Mouse (Mus musculus): ENCODE data around the gene Irs1.

Gene Irs1

DNA sequence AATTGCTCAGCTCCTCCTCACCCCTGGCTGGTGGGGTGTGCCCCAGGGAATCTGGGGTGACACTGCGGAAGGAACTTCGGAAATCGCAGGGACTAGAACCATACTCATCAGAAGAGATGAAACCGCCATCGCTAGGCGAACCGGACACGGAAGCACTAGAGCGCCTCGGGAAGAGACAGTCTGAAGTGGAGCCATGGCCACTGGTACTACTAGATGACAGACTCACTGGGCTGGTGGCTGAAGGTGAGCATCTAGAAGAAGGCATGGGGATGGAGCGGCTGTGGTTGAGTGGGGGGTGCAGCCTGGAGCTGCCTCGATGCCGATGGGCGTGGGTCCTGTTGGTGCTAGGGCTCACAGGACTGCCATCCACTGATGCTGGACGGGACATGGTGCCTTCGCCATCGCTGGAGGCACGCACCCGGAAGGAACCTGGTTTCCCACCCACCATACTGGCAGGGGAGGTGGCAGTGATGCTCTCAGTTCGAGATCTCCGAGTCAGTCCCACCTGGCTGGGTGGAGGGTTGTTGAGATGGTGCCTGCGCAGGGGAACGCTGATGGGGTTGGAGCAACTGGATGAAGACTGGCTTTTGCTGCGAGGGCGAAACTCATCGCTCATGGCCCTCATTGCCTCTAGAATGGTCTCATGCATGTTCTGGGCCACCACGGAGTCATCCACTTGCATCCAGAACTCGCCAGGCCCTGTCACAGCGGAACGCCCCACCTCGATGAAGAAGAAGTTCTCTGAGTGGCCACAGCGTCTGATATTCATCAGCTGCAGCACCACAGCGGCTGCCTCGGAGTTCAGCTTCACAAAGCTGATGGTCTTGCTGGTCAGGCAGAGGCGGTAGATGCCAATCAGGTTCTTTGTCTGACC, 1.9 kb downstream of the Irs1 start:
- in situ Hi-C loops (cut with MboI, MseI), result no loop called here

DNA sequence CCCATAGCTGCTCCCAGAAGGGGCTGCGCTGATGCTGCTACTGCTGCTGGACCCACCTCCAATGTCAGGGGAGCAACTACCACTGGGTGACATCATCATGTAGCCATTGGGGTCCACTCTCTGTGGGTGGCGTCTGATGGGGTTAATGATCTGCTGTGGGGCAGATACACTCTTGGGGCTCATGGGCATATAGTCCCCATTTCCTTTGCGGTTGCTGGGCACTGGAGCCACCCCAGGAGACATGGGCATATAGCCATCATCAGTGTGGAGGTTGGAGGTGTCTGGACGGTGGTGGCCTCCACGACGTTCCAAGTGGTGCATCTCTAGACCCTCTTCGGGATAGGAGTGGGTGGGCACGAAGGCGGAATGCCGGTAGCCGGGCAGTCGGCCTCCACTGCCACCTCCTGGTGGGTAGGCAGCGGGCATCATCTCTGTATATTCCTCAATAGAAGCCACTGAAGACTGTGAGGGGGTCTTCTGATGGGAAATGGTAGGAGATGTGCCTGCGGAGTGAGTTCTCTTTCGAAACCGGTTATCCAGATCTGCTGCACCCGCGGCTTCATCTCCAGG, 2.7 kb downstream of the Irs1 start:
- in situ Hi-C loops (cut with MboI, MseI), result no loop called here

DNA sequence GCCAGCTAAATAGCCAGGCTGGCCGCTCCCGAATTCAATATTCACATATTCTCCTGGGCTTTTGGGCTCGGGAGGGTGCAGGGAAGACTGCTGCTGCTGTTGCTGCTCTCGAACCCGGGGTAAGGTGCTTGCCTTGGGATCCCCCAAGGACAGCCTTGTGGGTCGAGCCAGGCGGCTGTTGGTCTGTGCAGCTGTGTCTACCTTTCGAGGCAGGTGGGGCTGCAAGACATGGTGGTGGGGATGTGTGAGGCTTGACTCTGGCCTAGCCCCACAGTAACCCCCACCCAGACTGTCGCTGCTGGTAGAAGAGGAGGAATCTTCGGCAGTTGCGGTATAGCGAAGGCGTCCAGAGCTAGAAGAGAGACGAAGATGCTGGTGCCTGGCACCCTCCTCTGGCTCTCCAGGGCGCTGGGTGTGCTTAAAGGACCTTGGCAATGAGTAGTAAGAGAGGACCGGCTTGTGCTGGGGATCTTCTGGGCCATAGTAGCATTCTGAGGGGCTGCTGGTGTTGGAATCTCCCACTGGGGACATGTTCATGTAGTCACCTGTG, 3.4 kb downstream of the Irs1 start:
- in situ Hi-C loops (cut with MboI, MseI), result no loop called here

DNA sequence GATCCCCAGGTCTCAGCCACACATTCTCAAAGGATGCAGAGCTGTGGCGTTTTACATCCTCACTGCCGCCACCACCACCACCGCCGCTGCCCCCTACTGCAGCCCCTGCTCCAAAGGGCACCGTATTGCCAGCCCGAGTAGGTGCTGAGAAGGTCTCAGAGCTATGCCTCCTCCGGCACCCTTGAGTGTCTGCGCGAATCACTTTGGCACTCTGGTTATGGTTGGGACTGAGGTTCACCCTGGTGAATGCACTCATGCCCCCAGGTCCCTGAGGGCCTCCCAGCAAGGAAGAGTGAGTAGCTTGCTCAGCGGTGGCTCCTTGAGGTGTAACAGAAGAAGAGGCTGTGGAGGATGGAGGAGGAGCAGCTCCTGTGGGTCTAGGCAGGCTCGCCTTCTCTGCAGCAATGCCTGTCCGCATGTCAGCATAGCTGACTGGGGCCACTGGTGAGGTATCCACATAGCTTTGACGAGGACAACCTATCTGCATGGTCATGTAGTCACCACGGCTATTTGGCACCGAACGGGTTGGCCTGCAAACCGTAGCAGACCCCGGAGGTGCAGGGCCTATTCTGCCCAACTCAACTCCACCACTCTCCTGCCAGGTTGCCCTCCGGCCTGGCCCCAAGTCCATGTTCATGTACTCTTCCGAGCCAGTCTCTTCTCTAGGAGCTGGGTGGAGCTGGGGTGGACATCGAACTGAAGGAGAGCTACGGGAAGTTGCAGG, 4.0 kb downstream of the Irs1 start:
- in situ Hi-C loops (cut with MboI, MseI), result no loop called here

- in situ Hi-C loops (cut with MboI, MseI), result no loop called here
These were observed 4.8 kb downstream of the Irs1 start for GRCm38 (mm10) chr1:82286190-82287051.

DNA sequence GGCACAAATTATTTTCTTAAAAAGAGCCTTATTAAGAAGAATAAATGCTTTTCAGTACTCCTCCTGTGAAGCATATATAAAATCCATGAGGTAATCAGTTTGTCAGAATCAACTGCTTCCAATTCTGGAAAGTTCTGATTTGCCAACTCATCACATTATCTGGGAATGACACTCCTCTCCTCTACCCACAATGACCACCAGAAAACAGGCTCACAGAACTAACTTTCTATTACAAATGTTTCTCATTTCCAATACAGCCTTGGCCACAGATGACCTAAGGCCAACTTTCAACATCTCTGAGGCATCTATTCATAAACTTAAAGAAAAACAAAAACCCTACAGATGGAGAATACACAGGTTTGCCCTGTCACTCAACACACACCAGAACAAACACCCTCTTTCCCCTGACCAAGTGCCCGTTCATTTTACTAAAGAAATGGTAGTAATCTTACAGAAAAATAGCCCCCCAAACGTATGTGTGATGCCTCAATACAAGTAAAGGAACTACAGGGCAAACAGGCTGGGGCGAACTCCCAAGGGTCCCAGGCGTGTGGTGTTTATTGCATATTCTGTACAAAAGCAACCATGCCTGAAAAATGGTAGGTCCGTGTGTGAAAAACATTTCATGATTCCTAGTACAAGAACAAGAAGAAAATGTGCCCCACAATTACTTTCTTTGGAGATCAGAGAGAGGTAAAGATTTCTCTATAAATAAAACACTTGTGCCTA, 5.6 kb downstream of the Irs1 start:
- in situ Hi-C loops (cut with MboI, MseI), result no loop called here

DNA sequence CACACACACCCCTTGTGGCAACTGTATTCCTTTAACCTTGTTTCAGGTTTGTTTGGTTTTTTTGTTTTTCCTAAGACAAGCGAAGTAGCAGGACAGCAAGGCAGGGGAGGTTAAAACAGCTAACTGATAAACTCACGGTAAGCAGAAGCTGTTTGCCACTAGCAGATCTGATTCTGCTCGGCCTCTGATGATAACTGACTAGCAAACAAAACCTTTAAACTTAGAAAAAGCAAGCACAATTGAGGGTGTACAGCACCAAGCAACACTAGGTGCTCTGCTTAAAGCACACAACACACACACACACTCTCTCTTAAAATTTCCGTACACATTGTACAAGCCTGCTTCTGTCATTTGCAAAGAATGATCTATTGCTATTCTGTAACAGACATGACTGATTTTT, 6.8 kb downstream of the Irs1 start:
- in situ Hi-C loops (cut with MboI, MseI), result no loop called here

- in situ Hi-C loops (cut with MboI, MseI), result no loop called here
These were observed 7.3 kb downstream of the Irs1 start for GRCm38 (mm10) chr1:82283901-82284301.

DNA sequence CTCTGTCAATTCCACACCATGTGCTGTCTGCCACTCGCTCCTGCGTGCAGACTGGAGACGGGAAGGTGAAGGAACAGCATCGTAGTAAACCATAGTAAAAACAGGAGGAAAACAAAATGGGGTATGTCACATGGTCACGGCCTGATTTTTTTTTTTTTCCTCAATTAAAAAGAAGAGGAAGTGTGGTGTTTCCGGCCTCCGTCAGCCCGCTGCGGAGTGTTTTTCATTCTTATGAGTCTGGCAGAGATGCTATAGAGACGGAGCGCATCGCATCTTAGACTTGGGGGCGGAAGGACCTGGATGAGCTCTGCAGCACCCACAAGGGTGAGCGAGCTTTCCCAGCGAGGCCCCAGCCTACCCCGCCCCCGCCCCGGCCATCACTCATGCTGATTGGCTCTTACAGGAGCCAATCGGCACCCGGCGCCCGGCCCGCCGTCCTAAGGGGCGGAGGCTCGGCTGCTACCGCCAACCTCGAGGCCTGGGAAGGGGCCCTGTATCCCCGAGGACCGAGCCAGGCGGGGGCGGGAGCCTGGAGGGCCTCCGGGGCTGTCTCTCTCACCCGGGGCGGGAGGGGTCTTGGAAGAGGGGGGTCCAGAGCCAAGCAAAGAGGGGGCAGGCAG, 8.1 kb downstream of the Irs1 start:
- in situ Hi-C loops (cut with MboI, MseI), result no loop called here

- in situ Hi-C loops (cut with MboI, MseI), result no loop called here
These were observed 9.4 kb downstream of the Irs1 start for GRCm38 (mm10) chr1:82281823-82282222.

DNA sequence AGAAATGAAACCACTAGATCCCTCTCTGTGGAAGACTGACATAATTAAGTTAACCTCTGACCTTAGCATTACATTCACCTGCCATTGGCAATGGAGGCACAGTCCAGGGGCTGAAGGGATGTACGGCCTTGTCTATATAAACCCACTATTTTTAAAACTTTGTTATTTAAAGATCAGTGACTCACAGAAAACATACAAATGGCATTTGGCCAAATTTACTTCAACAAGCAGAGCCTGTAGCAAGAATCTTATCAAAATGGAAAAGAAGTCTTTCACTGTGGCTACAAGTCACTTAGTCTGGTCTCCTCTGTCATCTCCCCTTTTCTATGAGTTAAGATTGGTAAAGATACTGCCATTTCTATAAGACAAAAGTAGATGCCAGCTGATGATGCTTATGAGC, 11.4 kb downstream of the Irs1 start:
- in situ Hi-C loops (cut with MboI, MseI), result no loop called here

GRCm38 (mm10) chr1:82274361-82274760, 16.9 kb downstream of the Irs1 start:
- in situ Hi-C loops (cut with MboI, MseI), result no loop called here

- in situ Hi-C loops (cut with MboI, MseI), result no loop called here
These were observed 17.7 kb downstream of the Irs1 start for GRCm38 (mm10) chr1:82273529-82273928.

GRCm38 (mm10) chr1:82272231-82272630, 19.0 kb downstream of the Irs1 start:
- in situ Hi-C loops (cut with MboI, MseI), result no loop called here

GRCm38 (mm10) chr1:82267547-82267946, 23.7 kb downstream of the Irs1 start:
- in situ Hi-C loops (cut with MboI, MseI), result no loop called here

GRCm38 (mm10) chr1:82262331-82262730, 28.9 kb downstream of the Irs1 start:
- in situ Hi-C loops (cut with MboI, MseI), result no loop called here

DNA sequence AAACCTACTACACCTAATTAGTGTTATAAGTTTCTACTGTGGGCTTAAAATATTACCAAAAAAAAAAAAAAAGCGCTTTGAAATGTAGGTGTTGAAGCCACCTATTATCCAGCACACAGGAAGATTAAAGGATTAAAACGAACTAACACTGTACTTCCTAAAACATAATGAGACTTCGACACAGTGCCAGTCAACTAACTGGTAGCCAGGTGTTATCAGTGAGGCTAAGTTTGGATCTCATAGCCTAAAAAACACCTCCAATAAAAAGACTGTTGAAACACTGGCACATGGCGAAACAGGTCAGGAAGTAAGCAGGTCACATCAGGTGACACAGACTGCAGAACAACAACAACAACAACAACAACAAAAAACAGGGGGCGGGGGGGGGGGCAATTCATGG, 29.6 kb downstream of the Irs1 start:
- in situ Hi-C loops (cut with MboI, MseI), result no loop called here

- in situ Hi-C loops (cut with MboI, MseI), result no loop called here
These were observed 30.1 kb downstream of the Irs1 start for GRCm38 (mm10) chr1:82261053-82261618.

DNA sequence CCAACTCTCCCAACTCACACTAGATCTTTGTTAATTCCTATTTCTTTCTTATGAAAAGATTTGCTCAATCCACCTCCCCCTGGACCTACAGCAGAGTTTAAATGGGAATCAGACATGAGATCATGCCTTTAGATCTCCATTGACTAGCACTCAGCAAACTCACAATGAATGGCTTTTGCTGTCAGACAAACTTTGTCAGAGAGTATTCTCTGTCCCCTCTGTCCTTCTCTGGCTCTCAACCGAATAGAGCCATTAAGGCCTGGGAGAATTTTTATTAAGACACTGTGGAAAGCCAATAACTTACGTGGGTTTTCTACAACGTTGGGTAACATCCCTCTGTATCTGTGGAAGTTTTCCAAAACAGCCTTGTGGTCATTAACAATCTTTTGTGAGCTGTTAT, 31.2 kb downstream of the Irs1 start:
- in situ Hi-C loops (cut with MboI, MseI), result no loop called here

DNA sequence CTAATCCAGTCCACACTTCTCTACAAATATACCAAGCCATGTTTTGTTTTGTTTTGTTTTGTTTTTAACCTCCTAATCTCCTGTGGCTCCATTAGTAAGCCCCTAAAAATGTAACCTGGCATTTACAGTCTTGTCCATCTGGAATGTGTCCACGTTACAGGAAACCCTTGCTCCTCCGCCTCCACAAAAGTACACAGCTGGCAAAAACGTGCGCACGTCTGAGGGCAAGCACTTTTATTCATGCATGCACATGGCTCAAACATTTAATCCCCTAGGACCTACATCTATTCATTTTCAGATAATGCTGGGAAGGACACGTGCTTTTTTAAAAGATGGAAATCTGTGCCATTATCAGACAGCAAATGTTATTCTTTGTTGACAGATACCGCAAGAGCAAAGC, 32.9 kb downstream of the Irs1 start:
- in situ Hi-C loops (cut with MboI, MseI), result no loop called here
